Mouse (Mus musculus) liver, adult 2 months (tissue): Measurements from ENCODE around the gene Spint5. TPM values are rescaled to one million over a fixed set of nuclear protein-coding genes. Genes with fewer than 3 reads are reported as not detected.

Source experiments
- DNase-seq: peaks from one replicate; pipeline ENCODE4 v3.0.0-alpha.2; 2011; ENCODE audit warnings: low read depth, low spot score; ENCODE audit errors: extremely low read depth
- H3K27ac ChIP-seq: fragments of 200-500 bp; replicated peaks from 2 replicates; pipeline ENCODE4 v1.5.1; 2012; ENCODE audit warnings: low read depth, mild to moderate bottlenecking, control low read depth, inconsistent platforms, low read length; ENCODE audit not compliant: insufficient read depth
- H3K27me3 ChIP-seq: fragments of 200-500 bp; 2 replicates; pipeline ENCODE4 v1.6.1; 2012; ENCODE audit warnings: mild to moderate bottlenecking, moderate library complexity, low read length, inconsistent platforms; ENCODE audit not compliant: control insufficient read depth, insufficient read depth
- H3K36me3 ChIP-seq: fragments of 200-500 bp; 2 replicates; pipeline ENCODE4 v1.6.1; 2012; ENCODE audit warnings: low read length, inconsistent platforms; ENCODE audit not compliant: control insufficient read depth, insufficient read depth
- H3K4me1 ChIP-seq: fragments of 200-500 bp; 2 replicates; pipeline ENCODE4 v1.6.1; 2011; ENCODE audit warnings: low read length; ENCODE audit not compliant: control insufficient read depth, insufficient read depth
- H3K4me3 ChIP-seq: fragments of 200-500 bp; 2 replicates; pipeline ENCODE4 v1.5.1; 2011; ENCODE audit warnings: low read depth, mild to moderate bottlenecking, control low read depth, low read length, moderate library complexity; ENCODE audit not compliant: insufficient read depth
- H3K79me2 ChIP-seq: fragments of 200-500 bp; 2 replicates; pipeline ENCODE4 v1.6.1; 2012; ENCODE audit warnings: inconsistent platforms, mild to moderate bottlenecking, low read length, moderate library complexity; ENCODE audit not compliant: control insufficient read depth, insufficient read depth
- H3K9ac ChIP-seq: fragments of 200-500 bp; 2 replicates; pipeline ENCODE4 v1.6.1; 2012; ENCODE audit warnings: low read depth, mild to moderate bottlenecking, control low read depth, inconsistent platforms, low read length
- CTCF ChIP-seq: fragments of 200-500 bp; IDR thresholded peaks from 2 replicates; pipeline ENCODE4 v1.5.1; 2011; ENCODE audit warnings: low read depth, low read length, control low read depth
- POLR2A ChIP-seq: fragments of 200-500 bp; IDR thresholded peaks from 2 replicates; pipeline ENCODE4 v1.6.1; 2011; ENCODE audit warnings: low read length, control low read depth; ENCODE audit not compliant: insufficient read depth; ENCODE audit errors: extremely low read depth
- WGBS: fragments of 180-500 bp; shearing (Covaris S2); methylation state at CpG from one replicate; pipeline ENCODE4 v1.1.7; 2018; 5-methylcytosine and 5-hydroxymethylcytosine counted together
- polyA plus RNA-seq: library from polyadenylated mRNA; depleted of rRNA; stranded (reverse); fragments of >200 nt; gene quantifications from 2 replicates; pipeline ENCODE4 v1.2.3, GENCODE M21; 2012
- total RNA-seq: library from RNA; depleted of rRNA; stranded (reverse); fragments of >200 nt; gene quantifications from 2 replicates; pipeline ENCODE4 v1.2.3, GENCODE M21; 2014

Gene Spint5
- total and polyA plus RNA-seq, 2 experiments, result not detected

- WGBS, result 20% methylated on average over 19 of the region's 19 CpGs
- TF ChIP-seq CTCF, result peak; percentile 81
- no peak for TF ChIP-seq POLR2A
- DNase-seq, result peak; percentile 50
- Histone ChIP-seq H3K4me1 (0 out of 2 replicates have a peak, but pooled peaks cover 3% of the 10 kb centered on the region), H3K36me3 (no peaks in the 10 kb centered on the region), H3K27ac (no peak overlapping the region), H3K27me3 (no peaks in the 10 kb centered on the region), H3K9ac (peak overlapping the region; percentile 29; the same call in 1 of the 2 replicates), H3K4me3 (no peak overlapping the region), H3K79me2 (no peaks in the 10 kb centered on the region)
Observed at GRCm38 (mm10) chr2:164678848-164679625, 36.1 kb upstream of the Spint5 start.

GRCm38 (mm10) chr2:164679906-164680305 lies 35.2 kb upstream of the Spint5 start:
- 0 out of 2 replicates have a peak, but pooled peaks cover 3% of the 10 kb centered on the region for H3K4me1 ChIP-seq
- H3K27ac ChIP-seq, result no peak overlapping the region
- DNase-seq, result no peak
- 60% methylated on average over 3 of the region's 3 CpGs for WGBS
- H3K27me3 ChIP-seq, result no peaks in the 10 kb centered on the region
- TF ChIP-seq POLR2A, result no peak
- no peak for TF ChIP-seq CTCF
- H3K79me2 ChIP-seq, result no peaks in the 10 kb centered on the region
- no peak overlapping the region for H3K4me3 ChIP-seq
- H3K36me3 ChIP-seq, result no peaks in the 10 kb centered on the region
- no peak overlapping the region for H3K9ac ChIP-seq

DNA sequence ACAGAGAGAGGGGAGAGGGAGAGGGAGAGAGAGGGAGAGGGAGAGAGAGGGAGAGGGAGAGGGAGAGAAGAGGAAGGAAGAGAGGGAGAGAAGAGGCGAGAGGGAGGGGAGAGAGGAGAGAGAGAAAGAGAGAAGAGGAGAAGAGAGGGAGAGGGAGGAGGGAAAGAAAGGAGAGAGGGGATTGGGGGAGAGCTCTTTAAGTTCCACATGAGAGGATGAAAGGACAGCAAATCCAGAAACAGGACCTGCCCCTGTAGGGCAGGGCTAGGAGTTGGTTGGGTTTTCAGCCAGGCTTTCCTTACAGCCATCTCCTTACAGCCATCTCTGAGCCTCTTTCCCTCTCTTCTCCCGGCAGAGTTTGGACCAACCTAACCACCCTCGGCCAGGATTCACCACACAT lies 30.3 kb upstream of the Spint5 start, which contains the start of gene Wfdc13:
TSS of gene Wfdc13 (plus strand) at position 301 of the 400 bp plus-strand sequence.
- H3K36me3 ChIP-seq, result no peaks in the 10 kb centered on the region
- H3K9ac ChIP-seq, result no peak within 1 kb of the TSS
- no peaks in the 10 kb centered on the region for H3K4me1 ChIP-seq
- H3K27ac ChIP-seq, result no peak within 1 kb of the TSS
- peaks cover 2% of the 10 kb centered on the region; the same call in 1 of the 2 replicates for H3K27me3 ChIP-seq
- no peak for TF ChIP-seq CTCF
- TF ChIP-seq POLR2A, result no peak
- no peaks in the 10 kb centered on the region for H3K79me2 ChIP-seq
- 60% methylated on average over 3 of the region's 3 CpGs for WGBS
- no peak within 1 kb of the TSS for H3K4me3 ChIP-seq
- no peak for DNase-seq

GRCm38 (mm10) chr2:164698201-164698600 lies 16.9 kb upstream of the Spint5 start, which contains the start of gene Spint4:
Gene Spint4, plus strand, starts transcription at chr2:164698501.
- Histone ChIP-seq H3K27me3 (no peaks in the 10 kb centered on the region; the same call in 1 of the 2 replicates), H3K79me2 (no peaks in the 10 kb centered on the region), H3K9ac (no peak within 1 kb of the TSS), H3K4me3 (no peak within 1 kb of the TSS), H3K27ac (no peak within 1 kb of the TSS), H3K4me1 (no peaks in the 10 kb centered on the region), H3K36me3 (no peaks in the 10 kb centered on the region)
- TF ChIP-seq CTCF (no peak), POLR2A (no peak)
- DNase-seq, result no peak
- WGBS, result 81% methylated on average over 4 of the region's 4 CpGs

GRCm38 (mm10) chr2:164700959-164701358 lies 14.1 kb upstream of the Spint5 start:
- TF ChIP-seq CTCF (no peak), POLR2A (no peak)
- no peaks in the 10 kb centered on the region for H3K4me1 ChIP-seq
- DNase-seq, result no peak

GRCm38 (mm10) chr2:164701761-164702160 lies 13.3 kb upstream of the Spint5 start:
- 85% methylated on average over 5 of the region's 5 CpGs for WGBS
- TF ChIP-seq POLR2A (no peak), CTCF (no peak)
- no peak overlapping the region for H3K27ac ChIP-seq
- no peaks in the 10 kb centered on the region for H3K27me3 ChIP-seq
- no peak for DNase-seq
- H3K4me1 ChIP-seq, result no peaks in the 10 kb centered on the region
- no peaks in the 10 kb centered on the region for H3K79me2 ChIP-seq
- H3K4me3 ChIP-seq, result no peak overlapping the region
- H3K9ac ChIP-seq, result no peak overlapping the region
- H3K36me3 ChIP-seq, result no peaks in the 10 kb centered on the region

More at GRCm38 (mm10) chr2:164700959-164701358, 14.1 kb upstream of the Spint5 start:
- Histone ChIP-seq H3K27ac (no peak overlapping the region), H3K79me2 (no peaks in the 10 kb centered on the region), H3K4me3 (no peak overlapping the region), H3K9ac (no peak overlapping the region), H3K36me3 (no peaks in the 10 kb centered on the region), H3K27me3 (no peaks in the 10 kb centered on the region)
- 72% methylated on average over 5 of the region's 5 CpGs for WGBS
